Mouse (Mus musculus) cerebellum, postnatal 25 days (tissue): Measurements from ENCODE around the gene Ssna1.
A peak's percentile ranks its signal among the peaks of the same experiment; 100 is the strongest.

Source experiments
- DNase-seq, 2 experiments: peaks; one replicate each; pipeline ENCODE4 v3.0.0; 2021; ENCODE audit warnings: mixed read lengths in 2 of 2

The Ssna1 gene

DNA sequence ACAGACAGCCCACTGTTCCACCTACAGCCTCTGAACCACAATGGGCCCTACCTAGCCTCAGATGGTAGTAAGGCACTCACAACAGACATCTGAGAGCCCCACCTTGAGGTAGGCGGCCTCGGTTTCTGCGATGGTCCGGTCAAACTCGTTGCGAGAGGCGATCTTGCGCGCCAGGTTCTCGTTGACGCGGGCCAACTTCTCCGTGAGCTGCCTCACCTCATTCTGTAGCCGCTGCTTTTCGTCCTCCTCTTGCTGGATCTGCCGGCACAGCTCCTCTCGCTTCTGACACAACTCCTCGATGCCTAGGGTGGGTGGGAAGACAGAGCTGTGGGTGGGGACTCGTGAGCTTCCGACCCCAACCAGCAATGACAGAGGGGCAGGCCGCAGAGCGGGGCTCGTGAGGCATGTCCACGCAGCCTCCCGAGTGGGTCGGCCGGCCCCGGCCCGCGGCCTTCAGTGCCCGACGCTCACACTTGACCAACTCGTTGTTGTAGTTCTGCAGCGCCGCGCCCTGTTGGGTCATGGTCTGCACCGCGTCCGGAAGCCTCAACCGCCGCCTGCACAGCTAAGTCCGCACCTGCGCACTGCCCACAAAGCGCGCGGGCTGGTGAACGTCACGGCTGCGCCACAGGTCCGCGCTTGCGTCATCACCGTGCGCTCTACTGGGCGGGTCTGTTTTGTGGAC, at the start of gene Ssna1, which contains the start of gene Anapc2:
Ssna1 (minus strand) TSS at position 612 of the 685 bp plus-strand sequence.
Anapc2 (plus strand) TSS at position 652 of the 685 bp plus-strand sequence.
- peak; percentile 99 for DNase-seq

GRCm38 (mm10) chr2:25320084-25320483, 47.8 kb upstream of the Ssna1 start:
- no peak for DNase-seq

DNA sequence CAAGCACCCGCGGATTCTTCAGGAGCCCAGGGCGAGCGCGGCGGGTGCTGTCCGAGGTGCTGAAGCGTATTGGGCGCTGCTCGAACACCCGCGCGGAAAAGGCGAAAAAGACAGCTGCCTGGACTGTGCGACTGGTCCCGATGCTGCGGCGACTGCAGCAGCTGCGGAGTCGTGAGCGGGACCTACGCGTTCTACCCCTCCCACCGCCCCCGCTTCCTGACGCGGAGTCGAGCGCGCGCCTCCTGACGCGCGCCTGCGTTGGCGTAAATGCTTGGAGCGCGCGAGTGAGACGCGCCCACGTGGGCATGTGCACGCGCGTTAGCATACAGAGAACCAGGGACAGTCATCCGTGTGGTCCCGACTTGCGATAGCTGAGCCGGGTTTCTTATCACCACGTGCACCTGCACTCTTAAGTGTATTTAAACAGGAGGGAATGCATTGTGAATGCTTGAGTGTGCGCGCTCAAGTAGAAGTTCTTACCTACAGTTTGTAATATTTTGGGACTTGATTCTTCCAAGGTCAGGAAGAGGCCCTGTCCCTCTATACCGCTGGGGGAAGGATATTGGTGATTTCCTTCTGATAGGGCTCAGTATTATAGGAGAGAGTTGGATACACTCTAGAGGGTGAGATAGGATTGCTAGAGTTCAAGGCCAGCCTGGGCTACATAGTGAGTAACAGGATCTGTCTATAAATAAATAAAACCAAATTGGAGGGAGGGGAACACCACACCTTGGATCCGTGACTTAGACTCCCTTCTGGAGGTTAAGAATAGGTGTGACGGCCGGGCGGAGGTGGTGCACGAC, 46.9 kb upstream of the Ssna1 start, which contains the start of gene Grin1:
Grin1 (minus strand) TSS at position 217 of the 803 bp plus-strand sequence.
- peak; percentile 92 to 96 for DNase-seq

- peak; percentile 73 to 78 for DNase-seq
Measured at GRCm38 (mm10) chr2:25318119-25318966, 46.1 kb upstream of the Ssna1 start.

DNA sequence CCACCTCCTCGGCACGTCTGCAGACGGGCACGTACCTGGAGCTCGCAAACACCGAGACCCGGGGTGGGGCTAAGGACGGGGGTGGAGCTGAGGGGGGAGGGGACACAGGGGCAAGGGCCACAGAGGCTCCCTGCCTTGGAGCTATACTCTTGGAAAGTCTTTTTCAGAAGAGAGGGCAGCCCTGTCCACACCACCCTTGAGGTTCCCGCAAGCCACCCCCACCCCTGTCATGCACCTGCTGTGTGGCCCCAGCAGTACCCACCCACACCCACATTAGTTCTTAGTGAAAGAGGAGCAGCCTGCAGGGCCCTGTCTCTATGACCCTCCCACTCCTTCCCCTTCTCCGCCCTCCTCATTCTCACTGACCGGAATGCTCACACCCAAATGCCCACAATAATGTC, 39.3 kb upstream of the Ssna1 start:
- no peak for DNase-seq

GRCm38 (mm10) chr2:25310969-25311368, 38.7 kb upstream of the Ssna1 start:
- peak; percentile 61 to 67 for DNase-seq

DNA sequence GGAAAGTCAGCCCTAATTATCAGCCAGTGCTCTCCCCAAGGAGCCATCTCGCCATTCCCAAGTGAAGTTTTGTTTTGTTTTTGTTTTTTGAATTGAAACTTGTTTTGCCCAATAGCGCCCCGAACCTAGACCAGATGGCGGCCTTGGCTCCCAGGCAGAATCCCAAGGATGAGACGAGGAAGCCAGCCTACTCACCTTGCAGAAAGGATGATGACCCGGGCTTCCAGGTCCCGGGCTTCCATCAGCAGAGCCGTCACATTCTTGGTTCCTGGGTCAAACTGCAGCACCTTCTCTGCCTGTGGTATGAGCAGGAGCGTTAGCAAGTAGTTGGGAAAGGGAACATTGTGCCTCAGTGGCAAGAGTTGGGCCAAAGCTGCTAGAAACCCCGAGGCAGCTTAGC, 37.9 kb upstream of the Ssna1 start:
- peak; percentile 63 to 64 for DNase-seq

DNA sequence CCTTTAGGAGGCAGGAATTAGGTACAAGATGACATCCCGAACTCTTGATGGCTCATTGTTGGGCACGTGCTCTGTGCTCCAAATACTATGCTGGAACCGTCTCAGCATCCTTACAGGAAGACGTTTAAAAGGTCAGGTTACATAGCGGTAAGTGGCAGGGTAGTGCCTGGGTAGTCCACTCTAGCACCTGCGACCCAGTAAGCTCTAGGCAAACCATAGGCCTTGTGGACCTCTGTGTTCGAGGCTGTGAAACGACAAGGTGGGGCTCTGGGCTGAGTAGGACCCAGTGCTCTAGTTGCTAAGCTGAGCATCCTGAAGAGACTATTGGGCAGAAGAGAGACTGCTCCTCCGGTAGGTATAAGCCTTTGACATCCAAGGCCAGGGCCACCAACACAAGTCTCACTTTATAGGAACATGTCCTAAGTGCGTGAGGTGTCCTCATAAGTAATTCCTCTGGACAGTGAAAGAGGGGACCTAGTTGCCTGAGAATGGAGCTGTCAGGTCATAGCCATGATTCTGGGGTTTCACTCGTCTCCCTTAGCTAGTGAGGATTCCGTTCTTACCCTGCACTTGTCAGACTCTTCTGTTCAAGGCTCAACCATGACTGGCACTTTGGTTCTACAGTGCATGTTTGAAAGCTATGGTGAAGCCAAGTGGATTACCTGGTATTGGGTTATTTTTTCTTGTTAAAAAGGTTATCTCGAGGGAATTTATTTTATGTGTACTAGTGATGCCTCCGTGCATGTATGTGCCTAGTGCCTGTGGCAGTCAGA, 33.5 kb upstream of the Ssna1 start:
- DNase-seq: peak in 1 of 2 experiments; percentile 38

- peak in 1 of 2 experiments; percentile 51 for DNase-seq
Measured at GRCm38 (mm10) chr2:25304657-25305541, 32.7 kb upstream of the Ssna1 start.

DNA sequence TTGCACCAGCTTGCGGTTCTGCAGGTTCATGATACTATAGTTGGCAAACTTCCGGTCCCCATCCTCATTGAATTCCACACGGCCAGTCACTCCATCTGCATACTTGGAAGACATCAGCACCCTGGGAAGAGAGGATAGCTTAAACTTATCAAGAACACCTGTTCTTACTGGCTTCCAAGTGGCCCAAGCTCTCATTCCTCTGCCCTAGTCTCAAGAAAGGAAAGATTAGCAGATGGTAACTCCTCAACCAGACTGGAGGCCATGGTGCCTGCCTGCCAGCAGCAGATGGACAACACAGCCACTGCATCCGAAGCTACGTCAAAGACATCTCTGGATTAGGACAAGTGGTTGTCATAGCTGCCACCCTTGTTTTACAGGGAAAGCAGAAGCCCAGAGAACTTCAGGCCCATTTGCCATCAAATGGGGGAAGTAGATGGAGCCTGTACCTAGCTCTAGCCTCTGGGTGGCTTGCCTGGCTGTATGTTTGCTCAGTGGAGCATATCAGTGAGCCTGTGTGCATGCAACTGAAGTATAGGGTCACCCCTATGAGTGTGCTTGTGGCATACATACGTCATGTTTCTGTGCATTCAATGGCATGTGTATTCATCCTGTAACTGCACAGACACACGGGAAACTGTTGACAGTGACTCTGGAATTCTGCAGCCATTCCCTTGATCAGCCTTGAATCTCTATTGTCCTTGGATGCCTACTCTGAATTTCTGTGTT, 31.9 kb upstream of the Ssna1 start:
- DNase-seq: peak; percentile 77 to 81

GRCm38 (mm10) chr2:25303452-25303851, 31.2 kb upstream of the Ssna1 start:
- DNase-seq: no peak

GRCm38 (mm10) chr2:25298046-25298445, 25.8 kb upstream of the Ssna1 start:
- DNase-seq: peak; percentile 66 to 73

DNA sequence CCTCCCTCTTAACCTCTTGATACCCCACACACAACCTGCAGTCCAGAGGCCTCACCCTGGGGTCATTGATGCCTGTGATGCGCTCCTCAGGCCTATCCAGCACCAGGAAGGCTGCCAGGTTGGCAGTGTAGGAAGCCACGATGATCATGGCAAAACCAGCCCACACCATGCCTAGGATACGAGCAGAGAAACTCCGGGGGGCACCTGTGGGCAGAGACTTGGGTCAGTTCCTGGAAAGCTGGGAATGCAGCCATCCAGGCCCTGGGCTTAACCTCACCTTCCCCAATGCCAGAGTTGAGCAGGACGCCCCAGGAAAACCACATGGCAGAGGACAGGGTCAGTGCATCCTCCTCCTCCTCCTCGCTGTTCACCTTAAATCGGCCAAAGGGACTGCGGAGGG, 24.9 kb upstream of the Ssna1 start:
- peak; percentile 51 to 66 for DNase-seq

DNA sequence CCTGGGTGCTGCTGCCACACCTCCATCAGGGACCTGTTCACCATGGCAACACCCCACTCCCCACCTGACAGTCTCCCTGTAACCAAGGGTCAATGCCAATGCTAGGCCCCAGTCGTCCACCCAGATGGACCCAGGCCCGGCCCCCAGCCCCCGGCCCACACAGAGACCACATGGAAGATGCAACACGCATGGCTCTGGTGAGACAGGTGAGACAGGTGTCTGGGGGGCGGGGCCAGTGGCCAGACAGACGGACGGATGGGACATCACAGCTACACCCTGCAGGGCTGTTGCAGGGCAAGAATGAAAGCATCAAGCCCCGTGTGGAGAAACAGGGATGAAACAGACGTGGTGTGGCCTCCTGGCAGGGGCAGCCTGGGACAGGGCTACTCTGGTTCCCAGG, 21.5 kb upstream of the Ssna1 start:
- peak; percentile 38 to 59 for DNase-seq

DNA sequence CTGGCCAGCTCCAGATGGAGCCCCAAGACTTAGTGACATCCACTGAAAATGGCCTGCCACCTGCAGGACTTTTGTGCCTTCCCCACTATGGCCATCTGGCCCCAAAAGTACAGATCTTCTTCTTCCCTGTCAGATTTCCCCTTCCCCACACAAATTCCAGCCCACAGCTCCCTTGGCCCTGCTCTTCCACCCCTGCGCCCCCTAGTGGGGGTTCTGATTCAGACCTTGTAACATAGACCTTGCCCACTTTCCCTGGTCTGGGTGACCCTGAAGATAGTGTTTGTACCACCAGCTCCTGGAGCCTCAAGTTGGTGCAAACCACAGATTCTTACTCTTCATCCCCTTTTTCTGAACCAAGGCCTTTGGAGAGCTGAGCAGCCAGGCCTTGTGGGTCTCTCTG, 20.6 kb upstream of the Ssna1 start:
- DNase-seq: peak; percentile 86 to 93

GRCm38 (mm10) chr2:25292054-25292544, 19.9 kb upstream of the Ssna1 start:
- DNase-seq: peak in 1 of 2 experiments; percentile 61

- DNase-seq: peak; percentile 62 to 63
Measured at GRCm38 (mm10) chr2:25291184-25292053, 19.2 kb upstream of the Ssna1 start.

DNA sequence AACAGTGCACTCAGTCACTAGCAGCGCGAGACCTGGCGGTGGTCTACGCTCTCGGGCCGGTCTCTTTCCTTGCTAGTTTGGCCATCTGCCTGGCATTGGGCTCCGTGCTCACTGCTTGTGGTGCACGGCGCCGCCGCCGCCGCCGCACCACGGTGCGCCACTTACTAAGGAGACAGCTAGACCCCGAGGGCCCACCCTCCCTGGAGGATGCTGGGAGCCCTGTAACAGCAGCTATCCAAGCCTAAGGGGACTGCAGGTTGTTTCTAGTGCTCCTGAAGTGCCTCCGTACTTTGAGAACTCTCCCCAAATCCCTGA, 18.5 kb upstream of the Ssna1 start:
- DNase-seq: peak; percentile 82 to 84
